Mouse (Mus musculus) liver, embryonic 14.5 days (tissue): ENCODE results near the gene Aadacl4. TPM values are rescaled to one million over a fixed set of nuclear protein-coding genes. Genes with fewer than 3 reads are reported as not detected.

Experiments
- ATAC-seq: fragments of 200-750 bp; cut with Nextera tagmentation; 2 replicates; pipeline ENCODE4 v1.8.0; 2017; ENCODE audit warnings: moderate number of reproducible peaks, mild to moderate bottlenecking, moderate library complexity; ENCODE audit not compliant: insufficient read depth
- DNase-seq, 3 experiments: peaks; one replicate each; pipeline ENCODE4 v3.0.0-alpha.2; 2012 to 2013; ENCODE audit warnings: low read depth in 3 of 3, low spot score in 3 of 3
- H3K27ac ChIP-seq: fragments of 300-500 bp; sonication (generic); 2 replicates; pipeline ENCODE4 v1.5.1; 2014; ENCODE audit warnings: moderate library complexity, mild to moderate bottlenecking, control low read depth, inconsistent platforms
- H3K27me3 ChIP-seq: fragments of 300-500 bp; sonication (generic); 2 replicates; pipeline ENCODE4 v1.6.1; 2014; ENCODE audit warnings: mild to moderate bottlenecking, low read length, moderate library complexity; ENCODE audit not compliant: control insufficient read depth, insufficient read depth
- H3K36me3 ChIP-seq: fragments of 300-500 bp; sonication (generic); replicated peaks from 2 replicates; pipeline ENCODE4 v1.6.1; 2014; ENCODE audit warnings: low read depth; ENCODE audit not compliant: control insufficient read depth, insufficient read depth
- H3K4me1 ChIP-seq, 2 experiments: fragments of 200-500 bp in 1 of 2; fragments of 300-500 bp in 1 of 2; sonication (generic) in 1 of 2; replicated peaks; 2 replicates each; pipeline ENCODE4 v1.6.1; 2012 to 2014; ENCODE audit warnings: antibody characterized with exemption in 1 of 2, inconsistent platforms in 1 of 2, low read length in 1 of 2; ENCODE audit not compliant: control insufficient read depth in 2 of 2, insufficient read depth in 2 of 2
- H3K4me2 ChIP-seq: fragments of 300-500 bp; sonication (generic); 2 replicates; pipeline ENCODE4 v1.6.1; 2014; ENCODE audit warnings: low read depth, mild to moderate bottlenecking, control low read depth, moderate library complexity
- H3K4me3 ChIP-seq, 2 experiments: fragments of 200-500 bp in 1 of 2; fragments of 300-500 bp in 1 of 2; sonication (generic) in 1 of 2; 2 replicates each; pipeline ENCODE4 v1.5.1; 2012 to 2014; ENCODE audit warnings: low read depth in 2 of 2, low read length in 2 of 2, mild to moderate bottlenecking in 2 of 2, control low read depth in 1 of 2, inconsistent platforms in 1 of 2, moderate library complexity in 1 of 2; ENCODE audit not compliant: insufficient read depth in 1 of 2
- H3K9ac ChIP-seq: fragments of 300-500 bp; sonication (generic); replicated peaks from 2 replicates; pipeline ENCODE4 v1.6.1; 2014; ENCODE audit warnings: mild to moderate bottlenecking, control low read depth, moderate library complexity
- H3K9me3 ChIP-seq: fragments of 300-500 bp; sonication (generic); 2 replicates; pipeline ENCODE4 v1.6.1; 2016; ENCODE audit warnings: low read length, mixed read lengths; ENCODE audit not compliant: control insufficient read depth
- CTCF ChIP-seq: IDR thresholded peaks from 2 replicates; pipeline ENCODE4 v1.5.1; 2016; ENCODE audit warnings: antibody characterized with exemption, low read depth, control low read depth
- EP300 ChIP-seq: IDR thresholded peaks from 2 replicates; pipeline ENCODE4 v1.6.1; 2016; ENCODE audit warnings: antibody characterized with exemption, low read depth
- WGBS: fragments of 180-500 bp; shearing (Covaris S2); extraction: QIAGEN DNeasy Blood & Tissue Kit; methylation state at CpG from one replicate; pipeline ENCODE4 v1.1.7; 2014; ENCODE audit not compliant: insufficient replicate concordance; 5-methylcytosine and 5-hydroxymethylcytosine counted together
- polyA plus RNA-seq, 2 experiments: library from polyadenylated mRNA; depleted of rRNA in 1 of 2; stranded (reverse) in 1 of 2; unstranded in 1 of 2; fragments of >200 nt; fragmentation: Nextera tagmentation in 1 of 2; extraction: Ambion mirVana in 1 of 2; gene quantifications; 2 replicates each; pipeline versions ENCODE4 v1.2.1 to v1.2.3; 2012 to 2014

Aadacl4 gene
- polyA plus RNA-seq, 2 experiments = not detected

- Histone ChIP-seq H3K27me3 (no peaks in the 10 kb centered on the region), H3K9me3 (no peaks in the 10 kb centered on the region; the same call in 1 of the 2 replicates), H3K4me1 (no peaks in the 10 kb centered on the region), H3K27ac (no peak overlapping the region), H3K4me3 (no peak overlapping the region), H3K9ac (no peak overlapping the region), H3K4me2 (no peak overlapping the region), H3K36me3 (no peaks in the 10 kb centered on the region)
- DNase-seq (no peak), ATAC-seq (no peak)
- WGBS = 35% methylated on average over 1 of the region's 1 CpGs
- TF ChIP-seq CTCF (no peak), EP300 (no peak)
Observed at GRCm38 (mm10) chr4:144614586-144614985, 1.1 kb downstream of the Aadacl4 start.

GRCm38 (mm10) chr4:144638263-144638662 lies 24.8 kb downstream of the Aadacl4 start:
- TF ChIP-seq CTCF (no peak), EP300 (no peak)

More at GRCm38 (mm10) chr4:144638263-144638662, 24.8 kb downstream of the Aadacl4 start:
- H3K4me2 ChIP-seq = no peak overlapping the region
- H3K9me3 ChIP-seq = no peaks in the 10 kb centered on the region; the same call in 1 of the 2 replicates
- no peak overlapping the region for H3K9ac ChIP-seq
- H3K4me1 ChIP-seq = no peaks in the 10 kb centered on the region
- H3K36me3 ChIP-seq = no peaks in the 10 kb centered on the region
- no peak overlapping the region for H3K27ac ChIP-seq
- no peaks in the 10 kb centered on the region for H3K27me3 ChIP-seq
- ATAC-seq (no peak), DNase-seq (no peak)
- no peak overlapping the region for H3K4me3 ChIP-seq

Other genes starting within 250 kb of the Aadacl4 start
- not detected in 2 replicates for gene Pramef20, start 235.8 kb upstream of the Aadacl4 start, polyA plus RNA-seq (2012; rRNA removed)
- not detected in 2 replicates for gene Pramef20, start 235.8 kb upstream of the Aadacl4 start, polyA plus RNA-seq (2014; fragmentation: Nextera tagmentation; extraction: Ambion mirVana)
- gene Pramef12, start 205.2 kb upstream of the Aadacl4 start, polyA plus RNA-seq (2012; rRNA removed) = not detected in 2 replicates
- gene Pramef12, start 205.2 kb upstream of the Aadacl4 start, polyA plus RNA-seq (2014; fragmentation: Nextera tagmentation; extraction: Ambion mirVana) = not detected in 2 replicates
- not detected in 2 replicates for gene 1700012P22Rik, start 174.9 kb upstream of the Aadacl4 start, polyA plus RNA-seq (2012; rRNA removed)
- not detected in 2 replicates for gene 1700012P22Rik, start 174.9 kb upstream of the Aadacl4 start, polyA plus RNA-seq (2014; fragmentation: Nextera tagmentation; extraction: Ambion mirVana)
- not detected in 2 replicates for gene Gm9944, start 160.4 kb upstream of the Aadacl4 start, polyA plus RNA-seq (2012; rRNA removed)
- not detected in 2 replicates for gene Gm9944, start 160.4 kb upstream of the Aadacl4 start, polyA plus RNA-seq (2014; fragmentation: Nextera tagmentation; extraction: Ambion mirVana)
- gene Aadacl3, start 150.0 kb upstream of the Aadacl4 start, polyA plus RNA-seq (2012; rRNA removed) = not detected in 2 replicates
- not detected in 2 replicates for gene Aadacl3, start 150.0 kb upstream of the Aadacl4 start, polyA plus RNA-seq (2014; fragmentation: Nextera tagmentation; extraction: Ambion mirVana)
- not detected in 2 replicates for gene 9430007A20Rik, start 93.9 kb upstream of the Aadacl4 start, polyA plus RNA-seq (2012; rRNA removed)
- not detected in 2 replicates for gene 9430007A20Rik, start 93.9 kb upstream of the Aadacl4 start, polyA plus RNA-seq (2014; fragmentation: Nextera tagmentation; extraction: Ambion mirVana)
- not detected in 2 replicates for gene Gm13124, start 48.6 kb upstream of the Aadacl4 start, polyA plus RNA-seq (2012; rRNA removed)
- not detected in 2 replicates for gene Gm13124, start 48.6 kb upstream of the Aadacl4 start, polyA plus RNA-seq (2014; fragmentation: Nextera tagmentation; extraction: Ambion mirVana)
- not detected in 2 replicates for gene Gm436, start 72.7 kb downstream of the Aadacl4 start, polyA plus RNA-seq (2012; rRNA removed)
- not detected in 2 replicates for gene Gm436, start 72.7 kb downstream of the Aadacl4 start, polyA plus RNA-seq (2014; fragmentation: Nextera tagmentation; extraction: Ambion mirVana)
- not detected in 2 replicates for gene Gm13178, start 107.7 kb downstream of the Aadacl4 start, polyA plus RNA-seq (2012; rRNA removed)
- gene Gm13178, start 107.7 kb downstream of the Aadacl4 start, polyA plus RNA-seq (2014; fragmentation: Nextera tagmentation; extraction: Ambion mirVana) = not detected in 2 replicates
- gene Gm438, start 172.9 kb downstream of the Aadacl4 start, polyA plus RNA-seq (2012; rRNA removed) = not detected in 2 replicates
- gene Gm438, start 172.9 kb downstream of the Aadacl4 start, polyA plus RNA-seq (2014; fragmentation: Nextera tagmentation; extraction: Ambion mirVana) = not detected in 2 replicates